Mouse (Mus musculus) MEL (cell line): ENCODE results near the gene Brpf1. TPM values are rescaled to one million over a fixed set of nuclear protein-coding genes. Genes with fewer than 3 reads are reported as not detected.
A peak's percentile ranks its signal among the peaks of the same experiment; 100 is the strongest.

Experiments
- DNase-seq: peaks from one replicate; pipeline ENCODE4 v3.0.0; 2011; ENCODE audit warnings: low read depth, low spot score
- H3K27ac ChIP-seq: 2 replicates; pipeline ENCODE4 v1.5.1; 2012; ENCODE audit warnings: low read depth, mild to moderate bottlenecking, control low read depth, low read length, moderate library complexity; ENCODE audit not compliant: control insufficient read depth
- H3K27me3 ChIP-seq, 2 experiments: fragments of 150-350 bp in 1 of 2; sonication (generic) in 1 of 2; 2 replicates each; pipeline ENCODE4 v1.6.1; 2012; ENCODE audit warnings: low read length in 2 of 2, mild to moderate bottlenecking in 2 of 2, improper control_type of control experiment in 1 of 2, moderate library complexity in 1 of 2; ENCODE audit not compliant: insufficient read depth in 2 of 2, control insufficient read depth in 1 of 2
- H3K36me3 ChIP-seq, 2 experiments: 2 replicates each; pipeline ENCODE4 v1.6.1; 2012 to 2014; ENCODE audit warnings: low read length in 2 of 2, improper control_type of control experiment in 1 of 2, inconsistent platforms in 1 of 2, mild to moderate bottlenecking in 1 of 2; ENCODE audit not compliant: insufficient read depth in 2 of 2, control insufficient read depth in 1 of 2
- H3K4me1 ChIP-seq, 2 experiments: fragments of 150-350 bp in 1 of 2; sonication (generic) in 1 of 2; 2 replicates each; pipeline ENCODE4 v1.6.1; 2012; ENCODE audit warnings: low read length in 2 of 2, improper control_type of control experiment in 1 of 2, mild to moderate bottlenecking in 1 of 2; ENCODE audit not compliant: insufficient read depth in 2 of 2, control insufficient read depth in 1 of 2
- H3K4me3 ChIP-seq, 2 experiments: fragments of 150-350 bp in 1 of 2; sonication (generic) in 1 of 2; 2 replicates each; pipeline ENCODE4 v1.5.1; 2012; ENCODE audit warnings: low read depth in 2 of 2, low read length in 2 of 2, mild to moderate bottlenecking in 2 of 2, moderate library complexity in 2 of 2, control low read depth in 1 of 2, improper control_type of control experiment in 1 of 2; ENCODE audit not compliant: control insufficient read depth in 1 of 2, insufficient read depth in 1 of 2
- H3K79me2 ChIP-seq: 2 replicates; pipeline ENCODE4 v1.6.1; 2012; ENCODE audit warnings: mild to moderate bottlenecking, low read length, moderate library complexity; ENCODE audit not compliant: control insufficient read depth, poor library complexity, insufficient read depth
- H3K9ac ChIP-seq: 2 replicates; pipeline ENCODE4 v1.6.1; 2012; ENCODE audit warnings: low read depth, mild to moderate bottlenecking, control low read depth, low read length, moderate library complexity; ENCODE audit not compliant: control insufficient read depth, poor library complexity, severe bottlenecking
- H3K9me3 ChIP-seq: fragments of 150-350 bp; sonication (generic); replicated peaks from 2 replicates; pipeline ENCODE4 v1.6.1; 2012; ENCODE audit warnings: mild to moderate bottlenecking, low read length, improper control_type of control experiment, moderate library complexity; ENCODE audit not compliant: insufficient read depth
- BHLHE40 ChIP-seq: IDR thresholded peaks from 2 replicates; pipeline ENCODE4 v1.6.1; 2012; ENCODE audit warnings: low read depth, mild to moderate bottlenecking, inconsistent platforms, low read length, improper control_type of control experiment, borderline replicate concordance
- CHD1 ChIP-seq: IDR thresholded peaks from 2 replicates; pipeline ENCODE4 v1.6.1; 2012; ENCODE audit warnings: low read depth, mild to moderate bottlenecking, inconsistent platforms, low read length, improper control_type of control experiment
- CTCF ChIP-seq, 3 experiments: IDR thresholded peaks in 2 of 3; conservative IDR thresholded peaks in 1 of 3; 2 replicates each; pipeline ENCODE4 v1.5.1; 2011 to 2012; ENCODE audit warnings: low read length in 3 of 3, low read depth in 2 of 3, mild to moderate bottlenecking in 2 of 3, improper control_type of control experiment in 1 of 3, inconsistent platforms in 1 of 3, mixed read lengths in 1 of 3, moderate library complexity in 1 of 3; ENCODE audit not compliant: control insufficient read depth in 1 of 3, insufficient read depth in 1 of 3, poor library complexity in 1 of 3, severe bottlenecking in 1 of 3
- E2F4 ChIP-seq: IDR thresholded peaks from 2 replicates; pipeline ENCODE4 v1.6.1; 2011; ENCODE audit warnings: low read depth, low read length, improper control_type of control experiment, borderline replicate concordance
- ELF1 ChIP-seq: IDR thresholded peaks from 2 replicates; pipeline ENCODE4 v1.6.1; 2014; ENCODE audit warnings: low read depth, mild to moderate bottlenecking, inconsistent platforms, low read length, improper control_type of control experiment, moderate library complexity
- EP300 ChIP-seq, 2 experiments: IDR thresholded peaks; 2 replicates each; pipeline ENCODE4 v1.6.1; 2011; ENCODE audit warnings: improper control_type of control experiment in 2 of 2, low read length in 2 of 2, low read depth in 1 of 2, mild to moderate bottlenecking in 1 of 2
- ETS1 ChIP-seq: IDR thresholded peaks from 2 replicates; pipeline ENCODE4 v1.6.1; 2012; ENCODE audit warnings: low read depth, mild to moderate bottlenecking, inconsistent platforms, low read length, improper control_type of control experiment, moderate library complexity
- GABPA ChIP-seq: IDR thresholded peaks from 2 replicates; pipeline ENCODE4 v1.6.1; 2012; ENCODE audit warnings: low read depth, mild to moderate bottlenecking, inconsistent platforms, low read length, improper control_type of control experiment, moderate library complexity
- GATA1 ChIP-seq: IDR thresholded peaks from 2 replicates; pipeline ENCODE4 v1.6.1; 2011; ENCODE audit warnings: low read depth, low read length, improper control_type of control experiment
- HCFC1 ChIP-seq: IDR thresholded peaks from 2 replicates; pipeline ENCODE4 v1.6.1; 2012; ENCODE audit warnings: low read depth, mild to moderate bottlenecking, inconsistent platforms, low read length, improper control_type of control experiment, moderate library complexity
- JUND ChIP-seq: IDR thresholded peaks from 2 replicates; pipeline ENCODE4 v1.6.1; 2011; ENCODE audit warnings: low read depth, mild to moderate bottlenecking, improper control_type of control experiment, low read length
- KAT2A ChIP-seq: conservative IDR thresholded peaks from 2 replicates; pipeline ENCODE4 v1.6.1; 2012; ENCODE audit warnings: low read depth, low read length, improper control_type of control experiment, inconsistent platforms
- MAFK ChIP-seq: IDR thresholded peaks from 2 replicates; pipeline ENCODE4 v1.6.1; 2011; ENCODE audit warnings: low read depth, mild to moderate bottlenecking, low read length, improper control_type of control experiment, borderline replicate concordance
- MAX ChIP-seq: IDR thresholded peaks from 2 replicates; pipeline ENCODE4 v1.6.1; 2011; ENCODE audit warnings: low read length, improper control_type of control experiment
- MAZ ChIP-seq: IDR thresholded peaks from 2 replicates; pipeline ENCODE4 v1.6.1; 2012; ENCODE audit warnings: low read depth, mild to moderate bottlenecking, inconsistent platforms, low read length, improper control_type of control experiment
- MEF2A ChIP-seq: IDR thresholded peaks from 2 replicates; pipeline ENCODE4 v1.6.1; 2014; ENCODE audit warnings: low read depth, mild to moderate bottlenecking, inconsistent platforms, low read length, improper control_type of control experiment; ENCODE audit not compliant: poor library complexity, insufficient replicate concordance, severe bottlenecking; ENCODE audit errors: extremely low read depth
- MXI1 ChIP-seq: IDR thresholded peaks from 2 replicates; pipeline ENCODE4 v1.6.1; 2011; ENCODE audit warnings: mild to moderate bottlenecking, low read depth, low read length, improper control_type of control experiment
- MYB ChIP-seq: IDR thresholded peaks from 2 replicates; pipeline ENCODE4 v1.6.1; 2011; ENCODE audit warnings: mild to moderate bottlenecking, low read depth, low read length, improper control_type of control experiment
- MYC ChIP-seq: IDR thresholded peaks from 2 replicates; pipeline ENCODE4 v1.6.1; 2011; ENCODE audit warnings: low read depth, mild to moderate bottlenecking, low read length, improper control_type of control experiment, moderate library complexity
- NELFE ChIP-seq: IDR thresholded peaks from 2 replicates; pipeline ENCODE4 v1.6.1; 2011; ENCODE audit warnings: low read depth, low read length, improper control_type of control experiment
- NRF1 ChIP-seq: IDR thresholded peaks from 2 replicates; pipeline ENCODE4 v1.6.1; 2014; ENCODE audit warnings: low read depth, mild to moderate bottlenecking, inconsistent platforms, low read length, improper control_type of control experiment, moderate library complexity; ENCODE audit not compliant: poor library complexity, insufficient read depth, severe bottlenecking
- POLR2A ChIP-seq, 2 experiments: IDR thresholded peaks; 2 replicates each; pipeline ENCODE4 v1.6.1; 2011 to 2012; ENCODE audit warnings: low read length in 2 of 2, mild to moderate bottlenecking in 2 of 2, control low read depth in 1 of 2, improper control_type of control experiment in 1 of 2, low read depth in 1 of 2, moderate library complexity in 1 of 2; ENCODE audit not compliant: control insufficient read depth in 1 of 2, insufficient read depth in 1 of 2, poor library complexity in 1 of 2
- POLR2AphosphoS2 ChIP-seq: IDR thresholded peaks from 2 replicates; pipeline ENCODE4 v1.6.1; 2011; ENCODE audit warnings: low read length, improper control_type of control experiment
- POLR2AphosphoS5 ChIP-seq: IDR thresholded peaks from 2 replicates; pipeline ENCODE4 v1.6.1; 2012; ENCODE audit warnings: low read depth, borderline replicate concordance, mild to moderate bottlenecking, inconsistent platforms, low read length, moderate library complexity, mixed read lengths
- RAD21 ChIP-seq: IDR thresholded peaks from 2 replicates; pipeline ENCODE4 v1.6.1; 2011; ENCODE audit warnings: mild to moderate bottlenecking, low read depth, low read length, improper control_type of control experiment
- RCOR1 ChIP-seq: IDR thresholded peaks from 2 replicates; pipeline ENCODE4 v1.6.1; 2012; ENCODE audit warnings: low read depth, mild to moderate bottlenecking, inconsistent platforms, low read length, improper control_type of control experiment
- SIN3A ChIP-seq: IDR thresholded peaks from 2 replicates; pipeline ENCODE4 v1.6.1; 2012; ENCODE audit warnings: low read length, improper control_type of control experiment, inconsistent platforms
- SMC3 ChIP-seq: IDR thresholded peaks from 2 replicates; pipeline ENCODE4 v1.6.1; 2011; ENCODE audit warnings: low read depth, low read length, improper control_type of control experiment
- TAL1 ChIP-seq: IDR thresholded peaks from 2 replicates; pipeline ENCODE4 v1.6.1; 2012; ENCODE audit warnings: mild to moderate bottlenecking, inconsistent platforms, low read length, moderate library complexity, mixed read lengths
- TBP ChIP-seq: IDR thresholded peaks from 2 replicates; pipeline ENCODE4 v1.8.0; 2011; ENCODE audit warnings: low read depth, low read length, improper control_type of control experiment
- TCF12 ChIP-seq: IDR thresholded peaks from 2 replicates; pipeline ENCODE4 v1.6.1; 2014; ENCODE audit warnings: low read depth, mild to moderate bottlenecking, inconsistent platforms, low read length, improper control_type of control experiment, moderate library complexity
- UBTF ChIP-seq: IDR thresholded peaks from 2 replicates; pipeline ENCODE4 v1.6.1; 2012; ENCODE audit warnings: low read depth, mild to moderate bottlenecking, inconsistent platforms, low read length, improper control_type of control experiment, moderate library complexity, borderline replicate concordance; ENCODE audit not compliant: insufficient read depth
- USF1 ChIP-seq: IDR thresholded peaks from 2 replicates; pipeline ENCODE4 v1.6.1; 2014; ENCODE audit warnings: low read depth, mild to moderate bottlenecking, inconsistent platforms, low read length, improper control_type of control experiment, moderate library complexity
- USF2 ChIP-seq, 2 experiments: IDR thresholded peaks; 2 replicates each; pipeline ENCODE4 v1.6.1; 2011 to 2012; ENCODE audit warnings: improper control_type of control experiment in 2 of 2, low read length in 2 of 2, borderline replicate concordance in 1 of 2, inconsistent platforms in 1 of 2, low read depth in 1 of 2, mild to moderate bottlenecking in 1 of 2; ENCODE audit not compliant: insufficient read depth in 1 of 2
- ZC3H11A ChIP-seq: IDR thresholded peaks from 2 replicates; pipeline ENCODE4 v1.6.1; 2012; ENCODE audit warnings: low read depth, mild to moderate bottlenecking, inconsistent platforms, low read length, improper control_type of control experiment
- ZKSCAN1 ChIP-seq: IDR thresholded peaks from 2 replicates; pipeline ENCODE4 v1.6.1; 2012; ENCODE audit warnings: low read depth, mild to moderate bottlenecking, inconsistent platforms, low read length, improper control_type of control experiment, moderate library complexity
- ZMIZ1 ChIP-seq: IDR thresholded peaks from 2 replicates; pipeline ENCODE4 v1.6.1; 2012; ENCODE audit warnings: low read depth, mild to moderate bottlenecking, inconsistent platforms, low read length, improper control_type of control experiment, moderate library complexity
- ZNF384 ChIP-seq: IDR thresholded peaks from 2 replicates; pipeline ENCODE4 v1.6.1; 2012; ENCODE audit warnings: low read depth, mild to moderate bottlenecking, inconsistent platforms, low read length, improper control_type of control experiment
- polyA plus RNA-seq, 2 experiments: library from polyadenylated mRNA; stranded (reverse) in 1 of 2; unstranded in 1 of 2; fragments of >175 nt in 1 of 2; fragments of >200 nt in 1 of 2; gene quantifications; 2 replicates each; pipeline versions ENCODE4 v1.2.1 to v1.2.4; 2012; ENCODE audit warnings: low replicate concordance in 2 of 2, low read depth in 1 of 2; ENCODE audit not compliant: insufficient read length in 2 of 2, insufficient read depth in 1 of 2, missing spikeins in 1 of 2
- total RNA-seq: library from RNA; depleted of rRNA; stranded (reverse); fragments of 300-350 nt; gene quantifications from 2 replicates; pipeline ENCODE4 v1.2.3, GENCODE M21; 2012

The Brpf1 gene
- total and polyA plus RNA-seq, 3 experiments = 32.6 to 46.8 (median 44.9) TPM

DNA sequence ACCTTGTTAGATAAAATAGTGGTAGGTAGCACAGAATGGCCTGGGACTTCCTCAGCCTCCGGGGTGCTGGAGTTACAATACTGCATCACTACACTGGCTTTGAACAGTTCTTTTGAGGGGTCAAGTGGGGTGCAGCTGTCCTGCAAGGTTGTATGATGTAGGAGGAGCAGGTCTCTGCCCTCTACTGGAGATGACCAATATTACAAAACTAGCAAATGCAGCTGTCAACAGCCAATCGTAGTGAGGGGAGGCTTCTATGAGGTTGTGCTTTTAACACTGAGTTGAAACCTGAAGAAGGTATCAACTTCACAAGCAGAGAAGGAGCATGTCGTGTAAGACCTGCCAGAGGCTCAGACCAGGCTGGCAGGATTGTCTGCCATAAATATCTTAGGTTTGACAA, 4.7 kb upstream of the Brpf1 start:
- DNase-seq = peak; percentile 86
- TF ChIP-seq NRF1 (no peak), MYB (no peak), ELF1 (no peak), SMC3 (peak; percentile 61), ETS1 (peak; percentile 40; the same call in 1 of the 2 replicates), CHD1 (no peak), GATA1 (no peak), ZKSCAN1 (no peak), CTCF (IDR thresholded peaks at IDR 0.05 in 2 of 3, conservative IDR thresholded peaks at IDR 0.05 in 1 of 3; ENCODE audit: control insufficient read depth in 1 of 3, insufficient read depth in 1 of 3, low read depth in 2 of 3, low read length in 3 of 3, poor library complexity in 1 of 3, severe bottlenecking in 1 of 3) (peak; percentile 3 to 67 (median 30); a peak in 5 of 6 replicates), TCF12 (peak; percentile 19; the same call in 1 of the 2 replicates), BHLHE40 (no peak), HCFC1 (0 out of 2 replicates have a peak, but pooled peaks have one; percentile 35), MAX (no peak), SIN3A (0 out of 2 replicates have a peak, but pooled peaks have one; percentile 19), KAT2A (no peak), GABPA (no peak), MEF2A (no peak), POLR2AphosphoS5 (no peak), USF1 (no peak), USF2 (IDR thresholded peaks at IDR 0.05; ENCODE audit: borderline replicate concordance in 1 of 2, insufficient read depth in 1 of 2, low read depth in 1 of 2, low read length in 2 of 2) (no peak), ZNF384 (no peak), MAFK (no peak), ZMIZ1 (no peak), MAZ (no peak), EP300 (IDR thresholded peaks at IDR 0.05; ENCODE audit: low read depth in 1 of 2, low read length in 2 of 2) (no peak), RCOR1 (no peak), POLR2AphosphoS2 (no peak), UBTF (no peak), MXI1 (no peak), NELFE (no peak), POLR2A (IDR thresholded peaks at IDR 0.05; ENCODE audit: control insufficient read depth in 1 of 2, insufficient read depth in 1 of 2, low read depth in 1 of 2, low read length in 2 of 2, poor library complexity in 1 of 2) (no peak), TAL1 (no peak), MYC (no peak), TBP (no peak), RAD21 (peak; percentile 53), E2F4 (no peak), ZC3H11A (peak; percentile 34), JUND (no peak)

More for the DNA sequence above, 4.7 kb upstream of the Brpf1 start:
- Histone ChIP-seq H3K9ac (peak overlapping the region; percentile 52), H3K27ac (peak overlapping the region; percentile 68), H3K27me3 (no peaks in the 10 kb centered on the region), H3K4me1 (peaks cover 24 to 29% of the 10 kb centered on the region in 2 experiments), H3K36me3 (peaks cover 0 to 18% of the 10 kb centered on the region in 2 experiments; a peak in 2 of 4 replicates), H3K79me2 (peaks cover 4% of the 10 kb centered on the region), H3K4me3 (peak overlapping the region; percentile 52 to 60), H3K9me3 (no peaks in the 10 kb centered on the region)
